Mouse (Mus musculus) urinary bladder, adult 18-20 months (tissue): ENCODE measurements around the gene Hibch.
"Not testable (repeated sequence)": the region's sequence is repeated elsewhere in the genome, so short reads cannot be mapped to it uniquely, and the experiment has no call there.

Experiments
- DNase-seq, 2 experiments: peaks; one replicate each; pipeline ENCODE4 v3.0.0; 2022; ENCODE audit warnings: low spot score in 2 of 2, mixed read lengths in 2 of 2

Hibch gene

GRCm38 (mm10) chr1:52867876-52868275 is 23.1 kb downstream of the Hibch start:
- no peak for DNase-seq

DNA sequence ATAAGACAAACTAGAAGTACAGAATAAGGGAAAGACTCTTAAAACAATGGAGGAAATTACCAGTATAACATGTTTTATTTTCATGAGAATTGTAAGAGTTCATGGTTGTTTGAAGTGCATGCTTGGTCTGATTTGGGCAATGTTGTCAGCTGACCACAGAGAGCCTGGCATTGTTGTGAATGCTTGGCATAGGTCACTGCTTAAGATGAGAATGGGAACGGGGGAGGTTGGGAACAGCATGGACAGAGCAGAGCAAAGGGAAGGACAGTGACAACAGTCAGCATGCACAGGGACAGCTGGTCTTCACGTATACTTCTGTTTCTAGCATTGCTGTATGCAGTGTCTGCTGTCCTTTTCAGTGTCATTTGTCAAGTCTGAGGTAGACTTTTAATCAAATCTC is 39.5 kb downstream of the Hibch start:
- no peak for DNase-seq

DNA sequence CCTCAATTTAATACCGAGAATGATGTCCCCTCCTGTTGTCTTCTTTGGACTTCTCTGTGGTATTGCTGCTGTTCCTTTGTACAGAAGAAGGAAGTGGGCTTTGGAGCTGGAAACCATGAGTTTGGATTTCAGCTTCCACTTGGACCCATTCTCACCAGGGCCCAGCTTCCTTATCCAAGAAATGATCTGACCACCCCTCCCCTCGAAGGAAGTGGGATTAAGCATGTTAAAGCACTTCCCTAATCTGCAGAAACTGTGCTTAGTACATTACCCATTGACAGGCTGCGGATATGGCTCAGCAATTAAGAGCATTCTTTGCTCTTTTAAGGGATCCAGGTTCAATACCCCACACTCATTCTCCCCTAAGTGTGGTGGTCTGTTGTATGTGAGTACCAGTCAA is 65.1 kb downstream of the Hibch start:
- no peak for DNase-seq

GRCm38 (mm10) chr1:52916655-52917054 is 71.9 kb downstream of the Hibch start:
- no peak for DNase-seq

DNA sequence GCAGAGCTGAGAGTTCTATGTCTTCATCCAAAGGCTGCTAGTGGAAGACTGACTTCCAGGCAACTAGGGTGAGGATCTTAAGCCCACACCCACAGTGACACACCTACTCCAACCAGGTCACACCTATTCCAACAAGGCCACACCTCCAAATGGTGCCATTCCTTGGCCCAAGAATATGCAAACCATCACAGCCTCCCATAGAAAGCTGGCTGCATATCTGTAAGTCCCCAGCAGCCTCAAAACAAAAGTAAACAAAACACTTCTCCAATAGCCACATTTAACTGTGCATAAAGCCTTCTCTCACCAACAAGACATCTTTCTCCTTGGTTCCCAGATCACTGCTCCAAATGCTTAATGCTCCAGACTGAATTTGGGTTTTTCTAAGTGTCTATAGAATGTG is 74.2 kb downstream of the Hibch start:
- DNase-seq: not testable (repeated sequence)

- DNase-seq: not testable (repeated sequence)
Observed at GRCm38 (mm10) chr1:52924482-52924881, 79.8 kb downstream of the Hibch start.

DNA sequence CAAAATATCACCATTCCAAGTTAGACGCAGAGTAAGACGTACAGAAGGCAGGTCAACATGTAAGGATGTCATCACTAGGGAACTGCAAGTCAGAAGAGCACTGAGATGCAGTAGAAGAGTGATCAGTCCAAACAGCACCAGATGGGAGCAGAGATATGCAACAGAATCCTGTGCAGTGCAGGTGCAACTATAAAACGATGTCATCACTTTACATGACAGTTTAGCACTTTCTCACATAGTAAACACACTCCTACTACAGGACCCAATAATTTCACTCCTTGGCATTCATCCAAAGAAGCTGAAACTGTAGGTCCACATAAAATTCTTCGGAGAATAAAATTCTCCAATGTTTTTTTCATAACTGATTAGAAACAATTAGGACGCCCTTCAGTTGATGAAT is 89.8 kb downstream of the Hibch start:
- DNase-seq: no peak

- no peak for DNase-seq
Observed at GRCm38 (mm10) chr1:52939021-52939420, 94.3 kb downstream of the Hibch start.

DNA sequence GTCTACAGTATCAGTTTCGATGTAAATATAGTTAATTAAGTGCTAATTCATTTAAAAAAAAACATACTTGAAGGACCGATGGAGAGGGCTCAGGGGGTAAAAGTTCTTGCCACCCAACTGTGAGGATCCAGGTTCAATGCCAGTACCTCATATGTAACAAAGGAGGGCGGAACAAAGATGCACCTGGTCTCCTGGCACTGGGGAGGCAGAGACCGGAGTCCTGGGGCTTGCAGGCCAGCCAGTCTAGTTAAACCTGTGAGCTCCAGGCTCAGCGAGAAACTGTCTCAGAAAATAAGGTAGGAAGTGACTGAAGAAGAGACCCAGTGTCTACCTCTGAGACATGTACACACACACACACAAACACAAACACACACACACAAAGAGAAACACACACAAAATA is 103.2 kb downstream of the Hibch start:
- DNase-seq: no peak

DNA sequence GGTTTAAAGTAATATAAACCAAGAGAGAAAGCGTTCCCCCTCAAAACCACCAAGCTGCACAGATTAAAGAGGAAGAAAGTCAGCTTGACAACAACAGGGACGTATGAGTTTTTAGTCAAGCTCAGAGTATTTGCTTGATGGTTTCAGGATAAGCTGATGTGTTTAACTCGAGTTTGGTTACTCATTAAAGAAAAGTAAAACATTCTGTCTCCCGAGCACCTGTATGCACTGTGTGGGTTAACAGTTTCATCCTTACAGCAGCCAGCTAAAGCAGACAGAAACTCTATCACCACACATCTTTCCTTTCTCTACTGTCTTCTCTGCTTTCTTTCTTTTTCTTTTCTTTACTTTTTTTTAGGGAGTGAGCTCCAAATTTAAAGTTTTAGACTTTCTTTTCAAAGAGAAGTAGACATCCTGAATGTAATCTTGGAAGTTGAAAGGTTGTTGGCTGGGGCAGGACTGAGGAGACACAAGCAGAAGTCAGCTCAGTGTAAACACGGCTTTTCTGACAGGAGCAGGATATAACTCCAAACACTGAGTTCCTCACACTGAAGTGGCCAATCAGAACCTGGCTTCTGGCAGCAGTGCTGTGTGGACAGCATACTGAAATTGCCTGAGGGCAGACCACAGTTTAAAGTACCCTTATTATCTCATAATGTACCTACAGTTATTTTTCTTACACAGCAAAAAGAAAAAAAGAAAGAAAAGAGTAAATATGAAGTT is 106.6 kb downstream of the Hibch start:
- no peak for DNase-seq

DNA sequence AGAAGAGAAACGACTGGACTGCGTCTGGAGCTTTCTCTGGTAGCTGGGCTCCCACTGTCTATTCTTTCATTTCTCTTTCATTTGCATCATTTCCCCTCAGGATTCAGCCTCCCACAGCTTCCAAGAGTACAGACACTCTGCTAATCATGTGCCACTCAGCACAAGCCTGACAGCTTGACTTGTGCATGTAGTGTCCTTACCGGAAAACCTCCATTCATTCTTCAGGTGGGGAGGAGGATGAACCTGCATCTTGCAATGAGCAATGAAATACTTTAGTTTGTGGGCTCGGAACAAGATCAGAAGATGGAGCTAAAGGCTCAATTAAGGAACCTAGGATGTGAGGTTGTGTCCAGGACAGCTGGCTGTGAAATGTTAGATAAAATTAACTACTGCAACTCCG is 107.4 kb downstream of the Hibch start:
- peak in 1 of 2 experiments; percentile 9 for DNase-seq

GRCm38 (mm10) chr1:52952551-52953397 is 108.0 kb downstream of the Hibch start:
- DNase-seq: peak; percentile 51 to 67

- DNase-seq: no peak
Observed at GRCm38 (mm10) chr1:52953548-52953947, 108.8 kb downstream of the Hibch start.

GRCm38 (mm10) chr1:52954456-52954855 is 109.7 kb downstream of the Hibch start:
- no peak for DNase-seq

DNA sequence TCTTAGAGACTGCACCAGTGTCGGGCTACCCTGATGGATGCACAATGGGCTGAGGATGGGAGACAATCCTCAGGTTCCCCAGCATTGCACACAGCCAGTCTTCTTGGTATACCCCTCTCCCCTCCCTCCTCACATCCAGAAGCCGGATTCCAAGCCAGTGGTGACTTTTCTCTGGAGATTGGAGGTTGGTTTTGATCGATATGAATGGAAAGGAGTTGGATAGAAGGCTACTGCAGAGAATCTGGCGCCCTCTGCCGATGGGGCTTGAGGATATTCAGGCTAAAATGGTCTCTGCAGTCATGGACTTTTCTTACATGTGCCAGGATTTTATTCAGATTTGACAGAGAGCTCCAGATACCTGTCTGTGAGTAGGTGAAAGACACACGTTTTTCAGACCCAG is 110.4 kb downstream of the Hibch start:
- peak; percentile 18 to 43 for DNase-seq

GRCm38 (mm10) chr1:52956746-52957145 is 112.0 kb downstream of the Hibch start:
- no peak for DNase-seq

DNA sequence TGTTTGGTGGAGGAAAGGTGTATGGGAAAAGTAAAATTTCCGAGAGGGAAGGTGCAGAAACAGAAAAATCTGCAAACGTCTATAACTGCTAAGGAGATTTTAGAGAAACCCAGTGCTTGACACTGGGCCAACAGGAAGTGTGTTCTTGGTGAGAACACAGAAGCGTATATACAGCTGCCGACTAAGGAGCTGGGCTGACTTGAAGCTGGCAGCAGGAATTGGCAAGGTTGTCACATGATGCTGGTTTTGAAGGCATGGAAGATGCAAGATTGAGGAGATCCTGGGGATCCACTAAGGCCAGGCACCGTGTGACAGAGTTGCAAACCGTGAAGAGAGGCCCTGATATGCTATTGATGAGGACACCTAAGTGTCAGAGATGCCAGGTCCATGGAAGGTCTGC is 115.5 kb downstream of the Hibch start:
- no peak for DNase-seq

DNA sequence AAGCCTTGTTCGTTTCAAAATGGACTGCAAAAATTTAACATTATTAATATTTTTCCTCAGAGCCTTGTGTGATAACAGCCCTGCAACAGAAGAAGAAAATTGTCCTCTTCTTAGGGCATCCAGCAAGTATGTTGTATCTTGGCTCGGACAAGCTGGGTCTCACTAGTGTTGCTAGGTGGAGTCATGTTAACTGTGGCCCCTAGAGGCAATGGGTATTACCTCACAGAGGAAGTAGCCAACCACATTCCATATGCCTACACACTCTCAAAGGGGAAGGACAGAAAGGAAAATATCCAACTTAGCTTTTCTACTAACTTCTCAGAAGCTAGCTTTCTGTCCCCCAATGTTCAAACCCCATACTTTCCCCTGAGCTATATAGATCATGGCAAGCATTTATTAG is 118.4 kb downstream of the Hibch start:
- DNase-seq: no peak

GRCm38 (mm10) chr1:52964581-52964980 is 119.9 kb downstream of the Hibch start:
- DNase-seq: no peak
